In genomic region chr11:78929345-78929744, GRCm38 (mm10) we compare ENCODE assay signal across 8 mouse cellular contexts. TPM values are rescaled to one million over a fixed set of nuclear protein-coding genes. Genes with fewer than 3 reads are reported as not detected.
A peak's percentile ranks its signal among the peaks of the same experiment; 100 is the strongest.
DNase-seq lines count a peak whose midpoint lies in the region; ATAC-seq lines count a peak whose summit lies in the region.

No protein-coding gene starts in this region.

- 44% methylated on average over 5 of the region's 5 CpGs for WGBS in hindbrain, embryonic 15.5 days
- 69% methylated on average over 5 of the region's 5 CpGs for WGBS in hindbrain, embryonic 12.5 days
- 53% methylated on average over 5 of the region's 5 CpGs for WGBS in intestine, embryonic 15.5 days

- no peak overlapping the region for H3K27ac ChIP-seq in hindbrain, embryonic 15.5 days (replicated peaks)
- H3K27ac ChIP-seq in hindbrain, embryonic 12.5 days: no peak overlapping the region
- no peak overlapping the region for H3K27ac ChIP-seq in intestine, embryonic 15.5 days

- no peak overlapping the region for H3K4me3 ChIP-seq in hindbrain, embryonic 15.5 days
- no peak overlapping the region for H3K4me3 ChIP-seq in hindbrain, embryonic 12.5 days
- H3K4me3 ChIP-seq in intestine, embryonic 15.5 days (replicated peaks): no peak overlapping the region

- H3K36me3 ChIP-seq in hindbrain, embryonic 15.5 days: no peaks in the 10 kb centered on the region
- no peaks in the 10 kb centered on the region for H3K36me3 ChIP-seq in hindbrain, embryonic 12.5 days
- no peaks in the 10 kb centered on the region for H3K36me3 ChIP-seq in intestine, embryonic 15.5 days

- DNase-seq in adrenal gland, postnatal 36 days: peak; percentile 88
- DNase-seq in gastrocnemius, postnatal 14 days: peak; percentile 70
- DNase-seq in kidney, postnatal 14 days: peak; percentile 75
- DNase-seq in lung, postnatal 4 days: peak; percentile 64 to 69
- no peak for DNase-seq in thymus, postnatal 14 days

- peaks cover 26% of the 10 kb centered on the region for H3K27me3 ChIP-seq in hindbrain, embryonic 15.5 days
- H3K27me3 ChIP-seq in hindbrain, embryonic 12.5 days: peaks cover 32% of the 10 kb centered on the region
- peaks cover 20% of the 10 kb centered on the region for H3K27me3 ChIP-seq in intestine, embryonic 15.5 days (replicated peaks)

- H3K4me1 ChIP-seq in hindbrain, embryonic 15.5 days (replicated peaks): peaks cover 8% of the 10 kb centered on the region
- peaks cover 5% of the 10 kb centered on the region; the same call in 1 of the 2 replicates for H3K4me1 ChIP-seq in hindbrain, embryonic 12.5 days
- peaks cover 8% of the 10 kb centered on the region; the same call in 1 of the 2 replicates for H3K4me1 ChIP-seq in intestine, embryonic 15.5 days (replicated peaks)

- no peak overlapping the region for H3K4me2 ChIP-seq in hindbrain, embryonic 15.5 days
- no peak overlapping the region for H3K4me2 ChIP-seq in hindbrain, embryonic 12.5 days (replicated peaks)
- no peak overlapping the region for H3K4me2 ChIP-seq in intestine, embryonic 15.5 days (replicated peaks)

- H3K9ac ChIP-seq in hindbrain, embryonic 15.5 days: no peak overlapping the region
- no peak overlapping the region for H3K9ac ChIP-seq in hindbrain, embryonic 12.5 days
- no peak overlapping the region for H3K9ac ChIP-seq in intestine, embryonic 15.5 days

- ATAC-seq in hindbrain, embryonic 15.5 days (ENCODE audit: low FRiP score, low read depth): peak; percentile 71
- ATAC-seq in hindbrain, embryonic 12.5 days (ENCODE audit: low FRiP score): no peak
- no peak for ATAC-seq in intestine, embryonic 15.5 days

- intact Hi-C loops in gastrocnemius, postnatal 14 days (cut with DNase I; ENCODE audit: low total_unique reads): no loop called here

- H3K9me3 ChIP-seq in hindbrain, embryonic 15.5 days: no peaks in the 10 kb centered on the region
- no peaks in the 10 kb centered on the region for H3K9me3 ChIP-seq in hindbrain, embryonic 12.5 days (replicated peaks)
- no peaks in the 10 kb centered on the region for H3K9me3 ChIP-seq in intestine, embryonic 15.5 days

RNA-seq across cellular contexts. Expression of gene Nos2, which starts 8.8 kb away (rescaled TPM):
- polyA plus RNA-seq in hindbrain, embryonic 15.5 days (2015; fragmentation: Nextera tagmentation; extraction: Ambion mirVana): 1.1 and 1.6 TPM in 2 replicates
- polyA plus RNA-seq in hindbrain, embryonic 12.5 days (2016; fragmentation: Nextera tagmentation; extraction: Ambion mirVana): 1.4 and 1.7 TPM in 2 replicates
- 1 to 10 TPM in 1 of 2 experiments, under 1 TPM in 1; 0.89 to 1.8 TPM for total RNA-seq in adrenal gland, postnatal 36 days (2021)
- 1 to 10 TPM; 3.6 to 4.7 TPM for total RNA-seq in gastrocnemius, postnatal 14 days (2021)
- 1.1 TPM in 2 replicates for polyA plus RNA-seq in intestine, embryonic 15.5 days (2015; fragmentation: Nextera tagmentation; extraction: Ambion mirVana)

RNA-seq across cellular contexts. Expression of gene Lgals9, which starts 55.4 kb away (rescaled TPM):
- polyA plus RNA-seq in hindbrain, embryonic 15.5 days (2015; fragmentation: Nextera tagmentation; extraction: Ambion mirVana): 13.4 and 17.0 TPM in 2 replicates
- polyA plus RNA-seq in hindbrain, embryonic 12.5 days (2016; fragmentation: Nextera tagmentation; extraction: Ambion mirVana): 8.7 and 10.6 TPM in 2 replicates
- 10 to 100 TPM; 21.6 to 27.1 TPM for total RNA-seq in adrenal gland, postnatal 36 days (2021)
- 10 to 100 TPM; 18.7 to 19.8 TPM for total RNA-seq in gastrocnemius, postnatal 14 days (2021)
- polyA plus RNA-seq in intestine, embryonic 15.5 days (2015; fragmentation: Nextera tagmentation; extraction: Ambion mirVana): 71.1 and 73.1 TPM in 2 replicates
